Mouse (Mus musculus): ENCODE results near the gene Cdh5.

DNA sequence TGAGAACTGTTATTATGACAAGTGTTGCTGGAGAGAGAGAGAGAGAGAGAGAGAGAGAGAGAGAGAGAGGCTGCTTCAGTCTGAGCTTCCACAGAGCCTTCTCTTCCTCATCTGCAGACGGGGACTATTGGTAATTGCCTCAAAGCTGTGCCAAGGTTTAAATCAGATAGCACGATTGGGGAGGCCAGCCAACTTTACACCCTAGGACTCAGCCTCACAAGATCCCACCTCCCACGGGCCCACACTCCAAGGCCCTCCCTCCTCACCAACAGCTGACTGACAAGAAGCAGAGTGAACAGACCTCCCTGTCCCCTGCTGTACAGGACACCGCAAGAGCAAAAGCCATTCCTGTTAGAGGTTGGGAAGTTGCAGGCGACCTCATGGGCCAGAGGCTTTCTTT is 6.6 kb downstream of the Cdh5 start:
- TF ChIP-seq CTCF (IDR thresholded peaks at IDR 0.05; ENCODE audit: low read depth, low read length), result no peak
- TF ChIP-seq EP300 (IDR thresholded peaks at IDR 0.05; ENCODE audit: insufficient read depth, low read depth, low read length), result no peak
- TF ChIP-seq POLR2A (IDR thresholded peaks at IDR 0.05; ENCODE audit: insufficient read depth, low read length), result no peak
